Mouse (Mus musculus) thymus, adult 2 months (tissue): ENCODE results near the gene Timm8a1. TPM values are rescaled to one million over a fixed set of nuclear protein-coding genes. Genes with fewer than 3 reads are reported as not detected.
A peak's percentile ranks its signal among the peaks of the same experiment; 100 is the strongest.

Source experiments
- DNase-seq: peaks from one replicate; pipeline ENCODE4 v3.0.0; 2021
- H3K27ac ChIP-seq: fragments of 200-500 bp; 2 replicates; pipeline ENCODE4 v1.5.1; 2012; ENCODE audit warnings: low read length, control low read depth; ENCODE audit not compliant: control insufficient read depth, insufficient read depth
- H3K27me3 ChIP-seq: fragments of 200-500 bp; 2 replicates; pipeline ENCODE4 v1.6.1; 2012; ENCODE audit warnings: mild to moderate bottlenecking, low read length, moderate library complexity, mixed read lengths; ENCODE audit not compliant: control insufficient read depth, insufficient read depth
- H3K36me3 ChIP-seq: fragments of 200-500 bp; 2 replicates; pipeline ENCODE4 v1.6.1; 2012; ENCODE audit warnings: mild to moderate bottlenecking, low read length, moderate library complexity; ENCODE audit not compliant: control insufficient read depth, insufficient read depth
- H3K4me1 ChIP-seq: fragments of 200-500 bp; replicated peaks from 2 replicates; pipeline ENCODE4 v1.6.1; 2012; ENCODE audit warnings: low read length; ENCODE audit not compliant: control insufficient read depth, insufficient read depth
- H3K4me3 ChIP-seq: fragments of 200-500 bp; 2 replicates; pipeline ENCODE4 v1.5.1; 2012; ENCODE audit warnings: mild to moderate bottlenecking, low read length, control low read depth, moderate library complexity; ENCODE audit not compliant: control insufficient read depth, insufficient read depth
- CTCF ChIP-seq: fragments of 200-500 bp; IDR thresholded peaks from 2 replicates; pipeline ENCODE4 v1.5.1; 2012; ENCODE audit warnings: mild to moderate bottlenecking, control low read depth, low read length, moderate library complexity, borderline replicate concordance; ENCODE audit not compliant: control insufficient read depth, poor library complexity, insufficient read depth; ENCODE audit errors: extremely low read depth
- POLR2A ChIP-seq: fragments of 200-500 bp; IDR thresholded peaks from 2 replicates; pipeline ENCODE4 v1.6.1; 2012; ENCODE audit warnings: mild to moderate bottlenecking, low read length, control low read depth, moderate library complexity; ENCODE audit not compliant: control insufficient read depth, poor library complexity, insufficient read depth; ENCODE audit errors: extremely low read depth
- WGBS: fragments of 180-500 bp; shearing (Covaris S2); methylation state at CpG from one replicate; pipeline ENCODE4 v1.1.7; 2018; 5-methylcytosine and 5-hydroxymethylcytosine counted together
- polyA plus RNA-seq: library from polyadenylated mRNA; depleted of rRNA; stranded (reverse); fragments of >200 nt; gene quantifications from 2 replicates; pipeline ENCODE4 v1.2.3, GENCODE M21; 2012

Timm8a1 gene
- polyA plus RNA-seq, 1 experiment = 1.8 TPM

DNA sequence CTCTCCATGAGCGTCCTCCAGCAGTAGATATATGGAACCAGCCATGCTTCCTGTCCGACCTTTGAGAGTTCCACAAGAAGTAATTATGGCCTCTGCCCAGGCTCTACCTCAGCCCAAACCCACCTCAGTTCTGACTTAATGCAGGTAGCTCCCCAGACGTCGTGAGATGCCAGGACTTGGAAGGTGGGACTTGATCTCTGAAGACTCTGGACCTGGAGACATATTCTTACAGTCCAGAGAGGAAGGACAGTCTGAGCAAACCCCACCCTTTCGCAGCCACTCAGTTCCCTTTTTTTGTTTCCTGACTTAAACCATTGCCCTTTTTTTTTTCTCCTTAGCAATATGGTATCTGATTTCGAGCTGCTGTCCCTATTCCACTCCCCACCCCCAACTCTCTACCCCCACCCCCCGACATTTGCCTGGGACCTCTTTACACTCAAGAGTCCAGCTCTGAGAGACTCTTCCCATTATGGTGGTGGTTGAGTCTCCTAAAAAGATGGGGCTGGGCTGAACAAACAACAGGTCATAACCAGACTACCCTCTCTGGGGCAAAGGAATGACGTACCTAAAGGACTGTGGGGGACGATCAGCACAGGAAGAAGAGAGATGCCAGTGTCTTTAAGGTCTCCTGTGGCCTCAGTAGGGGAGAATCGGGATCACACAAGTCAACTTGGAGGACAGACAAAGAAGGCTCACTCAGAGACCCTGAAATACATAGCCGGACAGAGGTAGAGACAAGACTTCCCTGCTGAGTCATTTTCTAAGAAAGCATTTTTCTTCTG lies 41.4 kb upstream of the Timm8a1 start, which contains the start of gene Btk:
Gene Btk, minus strand, starts transcription at position 683 of the 782 bp plus-strand sequence.
- WGBS = 42% methylated on average over 11 of the region's 11 CpGs
- DNase-seq = no peak
- no peak for TF ChIP-seq CTCF
- no peak for TF ChIP-seq POLR2A
- no peak within 1 kb of the TSS for H3K4me3 ChIP-seq
- H3K27me3 ChIP-seq = no peaks in the 10 kb centered on the region
- peaks cover 4% of the 10 kb centered on the region; the same call in 1 of the 2 replicates for H3K4me1 ChIP-seq
- no peak within 1 kb of the TSS for H3K27ac ChIP-seq
- no peaks in the 10 kb centered on the region for H3K36me3 ChIP-seq

DNA sequence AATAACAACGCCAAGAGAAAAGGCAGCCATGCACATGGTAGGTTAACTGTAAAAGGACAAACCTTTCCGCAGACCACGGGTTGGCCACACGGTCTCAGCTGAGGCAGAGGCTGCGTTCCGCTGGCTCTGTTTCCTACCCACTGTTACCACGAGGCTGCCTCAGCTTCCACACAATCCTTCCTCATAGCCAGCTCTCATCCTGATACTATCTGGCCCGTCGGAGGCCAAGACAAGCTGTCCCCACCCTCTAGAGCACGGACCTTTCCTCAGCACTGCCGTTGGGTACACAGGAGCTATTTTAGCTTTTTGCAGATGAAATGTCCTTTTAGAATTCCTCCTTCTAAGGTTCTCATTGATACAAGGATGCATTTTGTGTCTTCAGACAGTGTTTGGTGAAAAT lies 40.6 kb upstream of the Timm8a1 start:
- 0 out of 2 replicates have a peak overlapping the region, but pooled peaks have one; percentile 17 for H3K4me3 ChIP-seq
- DNase-seq = no peak
- H3K27me3 ChIP-seq = no peaks in the 10 kb centered on the region
- WGBS = 17% methylated on average over 11 of the region's 11 CpGs
- H3K36me3 ChIP-seq = no peaks in the 10 kb centered on the region
- no peak overlapping the region for H3K27ac ChIP-seq
- TF ChIP-seq POLR2A = no peak
- TF ChIP-seq CTCF = no peak
- H3K4me1 ChIP-seq = peaks cover 4% of the 10 kb centered on the region; the same call in 1 of the 2 replicates

DNA sequence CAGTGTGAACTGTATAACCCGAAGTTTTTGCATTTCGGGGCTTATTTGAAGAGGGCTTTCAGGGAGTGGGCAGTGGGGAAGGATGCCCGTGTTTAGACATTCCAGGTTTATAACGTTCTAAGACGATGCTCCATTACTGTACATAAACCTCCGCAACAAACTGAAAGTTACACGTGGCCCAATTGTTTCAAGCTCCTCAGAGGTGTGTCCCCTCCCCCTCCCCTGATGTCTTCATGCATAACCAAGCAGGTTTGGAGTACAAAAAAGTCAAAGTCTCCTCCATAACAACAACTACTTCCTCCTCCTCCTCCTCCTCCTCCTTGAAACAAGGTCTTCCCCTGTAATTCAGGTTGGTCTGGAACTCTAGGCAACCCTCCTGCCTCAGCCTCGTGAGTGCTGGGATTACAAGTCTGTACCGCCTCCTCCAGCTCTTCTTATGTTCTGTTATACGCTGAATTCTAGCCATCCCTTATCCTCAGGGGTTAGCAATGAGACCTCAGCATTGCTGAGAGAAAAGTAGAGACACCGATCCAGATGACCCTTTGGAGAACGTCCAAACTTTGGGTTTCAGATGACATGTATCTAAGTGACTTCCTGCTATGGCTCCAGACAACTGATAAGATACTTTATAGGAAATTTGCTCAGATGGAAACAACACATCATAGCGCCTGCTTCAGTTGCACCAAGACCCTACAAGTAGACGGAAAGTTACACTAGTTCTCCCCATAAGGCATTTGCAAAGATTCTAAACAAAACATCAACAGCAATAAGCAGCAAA lies 39.1 kb upstream of the Timm8a1 start:
- DNase-seq = no peak
- Histone ChIP-seq H3K36me3 (no peaks in the 10 kb centered on the region), H3K4me3 (no peak overlapping the region), H3K4me1 (no peaks in the 10 kb centered on the region; the same call in 1 of the 2 replicates), H3K27ac (no peak overlapping the region), H3K27me3 (no peaks in the 10 kb centered on the region)
- no peak for TF ChIP-seq POLR2A
- 85% methylated on average over 14 of the region's 14 CpGs for WGBS

DNA sequence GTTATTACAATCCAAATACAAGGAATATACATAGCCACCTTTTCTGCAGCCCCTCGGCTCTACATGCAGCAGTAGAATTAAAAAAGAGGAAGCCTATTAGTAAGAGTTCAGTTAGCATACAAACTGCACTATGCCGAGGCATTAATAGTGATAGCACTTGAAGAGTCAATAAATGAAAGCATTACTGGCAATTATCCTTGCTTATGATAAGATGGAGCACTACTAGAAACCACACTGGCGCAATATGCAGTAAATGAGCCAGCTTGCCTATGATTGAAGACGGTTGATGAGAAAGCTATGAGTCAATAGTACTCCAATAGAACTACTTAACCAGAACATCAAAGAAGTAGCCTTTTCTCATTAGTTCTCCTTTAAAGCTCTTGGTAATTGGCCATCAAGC lies 36.2 kb upstream of the Timm8a1 start:
- TF ChIP-seq POLR2A (no peak), CTCF (no peak)
- no peaks in the 10 kb centered on the region; the same call in 1 of the 2 replicates for H3K4me1 ChIP-seq
- H3K36me3 ChIP-seq = no peaks in the 10 kb centered on the region
- no peaks in the 10 kb centered on the region for H3K27me3 ChIP-seq
- 78% methylated on average over 4 of the region's 4 CpGs for WGBS
- no peak overlapping the region for H3K4me3 ChIP-seq
- no peak overlapping the region for H3K27ac ChIP-seq
- DNase-seq = no peak

DNA sequence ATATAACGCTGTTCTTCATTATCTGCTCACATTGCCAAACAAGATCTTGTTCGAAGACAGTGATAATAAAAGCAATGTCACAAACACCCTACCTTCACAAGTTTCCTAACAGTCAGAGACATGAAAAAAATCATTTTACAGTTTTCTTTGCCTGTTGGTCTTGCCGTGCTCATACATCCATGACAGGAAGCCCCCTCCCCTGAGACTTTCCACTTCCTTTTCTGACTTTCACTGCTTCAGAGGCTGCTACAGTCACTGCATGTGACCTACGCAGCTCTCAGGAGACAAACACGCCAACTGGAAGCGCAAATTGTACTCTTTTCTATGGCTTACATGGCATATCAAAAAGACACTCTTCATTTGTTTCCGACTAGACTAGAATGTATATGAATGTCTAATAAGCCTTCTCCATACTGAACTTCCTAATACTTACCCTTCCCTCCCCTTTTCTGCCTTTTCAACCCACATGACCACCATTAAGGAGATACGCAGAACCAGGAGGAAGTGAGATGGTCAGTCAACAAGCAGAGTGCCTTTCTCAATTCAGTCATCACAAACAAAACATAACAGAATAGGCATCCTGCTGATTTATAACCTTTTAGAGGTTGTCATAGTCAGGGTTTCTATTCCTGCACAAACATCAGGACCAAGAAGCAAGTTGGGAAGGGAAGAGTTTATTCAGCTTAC lies 25.0 kb upstream of the Timm8a1 start:
- H3K4me3 ChIP-seq = no peak overlapping the region
- WGBS = 68% methylated on average over 8 of the region's 8 CpGs
- no peak for TF ChIP-seq POLR2A
- TF ChIP-seq CTCF = no peak
- no peaks in the 10 kb centered on the region for H3K27me3 ChIP-seq
- peak; percentile 13 for DNase-seq
- no peaks in the 10 kb centered on the region for H3K4me1 ChIP-seq
- H3K36me3 ChIP-seq = no peaks in the 10 kb centered on the region
- H3K27ac ChIP-seq = no peak overlapping the region

DNA sequence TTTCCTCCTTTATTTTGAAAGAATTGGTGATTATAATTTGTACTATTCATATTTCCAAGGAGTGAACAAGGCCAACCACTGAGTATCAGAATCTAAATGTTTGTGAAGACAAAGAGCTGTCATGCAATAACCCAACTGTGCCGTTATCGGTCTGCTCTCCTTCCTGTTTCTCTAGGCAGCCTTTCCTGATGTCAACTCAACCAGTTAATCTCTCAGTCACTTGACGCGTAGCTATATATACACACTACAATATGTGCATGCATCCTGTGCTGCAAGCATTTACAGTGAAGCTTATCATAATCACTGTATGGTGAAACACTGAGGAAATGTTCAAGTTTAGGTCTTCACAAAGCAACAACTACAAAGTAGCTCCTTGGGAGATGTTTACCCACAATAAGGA lies 22.7 kb upstream of the Timm8a1 start:
- TF ChIP-seq POLR2A (no peak), CTCF (no peak)
- DNase-seq = no peak
- 32% methylated on average over 4 of the region's 4 CpGs for WGBS
- Histone ChIP-seq H3K4me3 (no peak overlapping the region), H3K27ac (no peak overlapping the region), H3K27me3 (no peaks in the 10 kb centered on the region), H3K4me1 (no peaks in the 10 kb centered on the region), H3K36me3 (no peaks in the 10 kb centered on the region)

DNA sequence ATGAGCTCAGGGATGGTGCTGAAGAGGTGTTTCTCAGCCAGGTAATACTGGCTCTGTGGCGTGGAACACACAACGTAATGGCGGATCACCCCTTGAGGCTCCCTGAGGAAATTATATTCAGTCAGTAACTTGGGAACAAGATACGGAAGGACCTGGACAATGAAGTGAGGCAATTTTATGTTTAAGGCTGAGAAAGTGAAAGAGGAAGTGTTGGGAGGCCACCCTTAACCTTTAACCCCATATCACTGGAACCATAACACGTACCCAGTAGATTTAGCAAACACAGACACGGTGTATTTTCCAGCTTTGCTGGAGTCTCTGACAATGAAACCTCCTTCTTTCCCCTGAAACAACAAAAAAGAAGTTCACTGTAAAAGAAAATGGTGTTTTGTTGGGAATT lies 12.8 kb upstream of the Timm8a1 start:
- Histone ChIP-seq H3K27me3 (no peaks in the 10 kb centered on the region), H3K36me3 (no peaks in the 10 kb centered on the region), H3K4me3 (no peak overlapping the region), H3K4me1 (no peaks in the 10 kb centered on the region), H3K27ac (no peak overlapping the region)
- TF ChIP-seq POLR2A (no peak), CTCF (no peak)
- DNase-seq = no peak
- WGBS = 79% methylated on average over 6 of the region's 6 CpGs
